Comparison of ENCODE assay signal across 11 mouse cellular contexts in the genomic region with DNA sequence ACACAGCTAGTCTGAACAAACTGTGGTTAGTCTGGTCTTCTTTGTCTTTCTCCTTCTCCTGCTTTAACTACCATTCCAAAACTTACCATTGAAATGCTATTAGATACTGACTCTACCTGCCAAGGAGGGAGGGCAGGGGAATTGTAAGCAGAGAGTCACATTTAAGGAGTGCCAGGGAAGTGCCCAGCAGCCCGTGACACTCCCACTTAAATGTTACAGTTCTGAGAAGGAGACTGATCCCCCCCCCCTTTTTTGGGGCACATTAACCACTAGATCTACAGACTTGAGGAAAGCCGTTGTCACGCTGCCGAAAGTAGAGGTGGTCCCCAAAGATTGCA.
DNase-seq lines count a peak whose midpoint lies in the region; ATAC-seq and TF ChIP-seq lines count a peak whose summit lies in the region.
"Had no signal": no experiment of that assay in that cellular context is flagged by ENCODE, and none has a peak within 500 bp of the region (broad histone marks: within the 10 kb centered on the region; RNA-seq: fewer than 3 reads in every experiment).

No protein-coding gene starts in this region.

- H3K4me2 ChIP-seq in forebrain, embryonic 11.5 days (ENCODE audit: low read depth, low read length, severe bottlenecking) = peak overlapping the region; percentile 24; the same call in 1 of the 2 replicates
- H3K4me2 ChIP-seq: liver, embryonic 13.5 days had no signal

- DNase-seq in layer of hippocampus, adult 2 months (ENCODE audit: low spot score in 2 of 2) = no peak
- DNase-seq in layer of hippocampus, adult 8-10 months (ENCODE audit: low spot score in 2 of 2) = no peak
- DNase-seq in forebrain, embryonic 11.5 days (ENCODE audit: low spot score) = no peak
- no peak for DNase-seq in limb, embryonic 10.5 days (ENCODE audit: low spot score)
- no peak for DNase-seq in ovary, postnatal 36 days (ENCODE audit: low spot score)
- no peak for DNase-seq in layer of hippocampus, adult 11-12 months (ENCODE audit: low spot score)
- DNase-seq in embryo, embryonic 10.5 days (ENCODE audit: low spot score) = no peak
- DNase-seq: kidney, postnatal 36 days; liver, embryonic 13.5 days had no signal

- peaks cover 16% of the 10 kb centered on the region for H3K4me1 ChIP-seq in forebrain, embryonic 11.5 days (replicated peaks; ENCODE audit: control insufficient read depth, insufficient read depth, low read length)
- H3K4me1 ChIP-seq in limb, embryonic 10.5 days = peaks cover 29% of the 10 kb centered on the region
- H3K4me1 ChIP-seq in olfactory bulb, adult 2 months (ENCODE audit: control insufficient read depth, insufficient read depth, low read length) = peaks cover 9% of the 10 kb centered on the region; the same call in 1 of the 2 replicates
- H3K4me1 ChIP-seq: liver, embryonic 13.5 days had no signal

- TF ChIP-seq POLR2A in olfactory bulb, adult 2 months (IDR thresholded peaks at IDR 0.05; ENCODE audit: insufficient read depth, low read depth, low read length) = no peak

- WGBS in forebrain, embryonic 11.5 days = 21% methylated on average over 4 of the region's 4 CpGs
- 65% methylated on average over 4 of the region's 4 CpGs for WGBS in limb, embryonic 10.5 days
- WGBS in olfactory bulb, adult 2 months = 79% methylated on average over 4 of the region's 4 CpGs

- H3K9ac ChIP-seq in forebrain, embryonic 11.5 days (ENCODE audit: low read length) = peak overlapping the region; percentile 47; the same call in 1 of the 2 replicates
- H3K9ac ChIP-seq: heart, embryonic 13.5 days; liver, embryonic 13.5 days had no signal

- peak overlapping the region; percentile 75 for H3K27ac ChIP-seq in layer of hippocampus, adult 2 months
- peak overlapping the region; percentile 82 for H3K27ac ChIP-seq in forebrain, embryonic 11.5 days (ENCODE audit: low read depth, low read length)
- H3K27ac ChIP-seq in limb, embryonic 10.5 days = peak overlapping the region; percentile 77
- 0 out of 2 replicates have a peak overlapping the region, but pooled peaks have one; percentile 18 for H3K27ac ChIP-seq in olfactory bulb, adult 2 months (ENCODE audit: insufficient read depth, low read depth, low read length)
- H3K27ac ChIP-seq: heart, embryonic 13.5 days; liver, embryonic 13.5 days had no signal

- no peak overlapping the region for H3K4me3 ChIP-seq in layer of hippocampus, adult 2 months
- H3K4me3 ChIP-seq in forebrain, embryonic 11.5 days (ENCODE audit: low read depth, low read length) = no peak overlapping the region
- no peak overlapping the region for H3K4me3 ChIP-seq in limb, embryonic 10.5 days
- no peak overlapping the region for H3K4me3 ChIP-seq in olfactory bulb, adult 2 months (ENCODE audit: insufficient read depth, low read depth, low read length)
- H3K4me3 ChIP-seq: heart, embryonic 13.5 days; liver, embryonic 13.5 days had no signal

- H3K27me3 ChIP-seq in forebrain, embryonic 11.5 days (ENCODE audit: control insufficient read depth, insufficient read depth, low read length) = no peaks in the 10 kb centered on the region
- no peaks in the 10 kb centered on the region for H3K27me3 ChIP-seq in limb, embryonic 10.5 days (ENCODE audit: low read depth, poor library complexity, severe bottlenecking)
- H3K27me3 ChIP-seq: heart, embryonic 13.5 days; liver, embryonic 13.5 days had no signal

- no peaks in the 10 kb centered on the region; the same call in 1 of the 2 replicates for H3K36me3 ChIP-seq in forebrain, embryonic 11.5 days (ENCODE audit: control insufficient read depth, insufficient read depth, low read length)
- H3K36me3 ChIP-seq in limb, embryonic 10.5 days = no peaks in the 10 kb centered on the region
- H3K36me3 ChIP-seq: heart, embryonic 13.5 days; liver, embryonic 13.5 days had no signal

- TF ChIP-seq CTCF in layer of hippocampus, adult 2 months (conservative IDR thresholded peaks at IDR 0.05) = no peak
- no peak for TF ChIP-seq CTCF in olfactory bulb, adult 2 months (IDR thresholded peaks at IDR 0.05; ENCODE audit: insufficient read depth, low read depth, low read length)

- peaks cover 4% of the 10 kb centered on the region; the same call in 1 of the 2 replicates for H3K9me3 ChIP-seq in forebrain, embryonic 11.5 days (ENCODE audit: control insufficient read depth, low read length)
- no peaks in the 10 kb centered on the region for H3K9me3 ChIP-seq in limb, embryonic 10.5 days (replicated peaks)
- H3K9me3 ChIP-seq: liver, embryonic 13.5 days had no signal

- ATAC-seq in forebrain, embryonic 11.5 days (replicated peaks; ENCODE audit: low FRiP score) = 0 out of 2 replicates have a peak, but pooled peaks have one; percentile 2

Comparison
In these comparisons a context has a peak if more than half of its experiments do, and no peak if none do; other contexts are left out.
1. H3K27ac ChIP-seq: peak in every context shown above with its lines; median percentile 82 in forebrain, embryonic 11.5 days; 77 in limb, embryonic 10.5 days; 75 in layer of hippocampus, adult 2 months; 18 in olfactory bulb, adult 2 months.